Mouse (Mus musculus): ENCODE measurements around the gene Gatb.

DNA sequence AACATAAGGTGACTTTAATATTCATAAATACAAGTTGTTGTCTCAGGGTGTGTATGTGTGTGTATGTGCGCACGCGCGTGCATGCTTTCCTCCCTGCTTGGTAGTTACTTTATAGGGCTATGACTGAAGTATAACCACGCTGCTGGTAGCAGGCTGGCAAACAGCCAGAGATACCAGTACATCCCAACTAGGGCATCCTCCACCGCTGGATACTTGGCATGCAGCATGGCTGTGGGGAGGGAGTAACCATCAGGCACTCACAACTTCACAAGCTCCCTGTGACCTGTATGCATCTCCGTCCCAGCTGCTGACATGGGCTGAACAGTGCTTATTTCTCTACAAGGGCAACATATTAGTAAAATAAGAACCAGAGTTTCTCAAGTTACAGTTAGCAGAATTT is 85.8 kb downstream of the Gatb start:
- TF ChIP-seq CTCF (conservative IDR thresholded peaks at IDR 0.05; ENCODE audit: low read length) (no peak), POU5F1 (IDR thresholded peaks at IDR 0.05; ENCODE audit: borderline replicate concordance, low read length) (no peak), NANOG (IDR thresholded peaks at IDR 0.05; ENCODE audit: borderline replicate concordance, low read length) (no peak)
